In genomic region chr5:48136571-48136970, GRCm38 (mm10) we compare ENCODE assay signal across 7 mouse cellular contexts.
DNase-seq lines count a peak whose midpoint lies in the region; ATAC-seq and TF ChIP-seq lines count a peak whose summit lies in the region.

No protein-coding gene starts in this region.

- no peak for TF ChIP-seq CTCF in kidney, adult 2 months (conservative IDR thresholded peaks at IDR 0.05; ENCODE audit: insufficient read depth, insufficient read length, low read depth, low read length)

- H3K4me1 ChIP-seq in kidney, adult 2 months (ENCODE audit: control insufficient read depth, insufficient read depth, low read length), result no peaks in the 10 kb centered on the region
- no peaks in the 10 kb centered on the region for H3K4me1 ChIP-seq in kidney, embryonic 14.5 days (ENCODE audit: control insufficient read depth, insufficient read depth, low read length)

- WGBS in kidney, adult 2 months, result 21% methylated on average over 3 of the region's 3 CpGs
- WGBS in kidney, embryonic 14.5 days, result 35% methylated on average over 3 of the region's 3 CpGs

- H3K27ac ChIP-seq in kidney, adult 2 months (ENCODE audit: insufficient read depth, low read depth, low read length), result no peak overlapping the region
- no peak overlapping the region for H3K27ac ChIP-seq in kidney, embryonic 14.5 days (ENCODE audit: low read depth, low read length)

- no peak overlapping the region for H3K4me3 ChIP-seq in kidney, adult 2 months (ENCODE audit: insufficient read depth, low read depth, low read length)
- H3K4me3 ChIP-seq in kidney, embryonic 14.5 days (ENCODE audit: low read length), result no peak overlapping the region

- no peak overlapping the region for H3K9ac ChIP-seq in kidney, embryonic 14.5 days (ENCODE audit: low read depth, low read length)

- no peaks in the 10 kb centered on the region for H3K9me3 ChIP-seq in kidney, embryonic 14.5 days (ENCODE audit: control insufficient read depth, low read length)

- H3K27me3 ChIP-seq in kidney, adult 2 months (replicated peaks; ENCODE audit: control insufficient read depth, insufficient read depth, low read length), result no peaks in the 10 kb centered on the region
- H3K27me3 ChIP-seq in kidney, embryonic 14.5 days (ENCODE audit: control insufficient read depth, insufficient read depth, low read length), result no peaks in the 10 kb centered on the region

- no peak for TF ChIP-seq POLR2A in kidney, adult 2 months (IDR thresholded peaks at IDR 0.05; ENCODE audit: low read depth, low read length)

- peak; percentile 40 for DNase-seq in kidney, adult 2 months
- DNase-seq in NIH3T3 (ENCODE audit: low read depth), result peak; percentile 63
- peak; percentile 13 for DNase-seq in embryo, embryonic 11.5 days (ENCODE audit: low read depth, low spot score)
- DNase-seq in layer of hippocampus, postnatal 10 days (ENCODE audit: low spot score in 2 of 2), result peak; percentile 60 to 67
- peak; percentile 65 to 73 for DNase-seq in right cerebral cortex, postnatal 10 days (ENCODE audit: low spot score in 2 of 2)

- H3K4me2 ChIP-seq in kidney, embryonic 14.5 days (replicated peaks; ENCODE audit: low read depth, low read length), result no peak overlapping the region

- H3K36me3 ChIP-seq in kidney, adult 2 months (ENCODE audit: control insufficient read depth, insufficient read depth, low read length), result no peaks in the 10 kb centered on the region
- H3K36me3 ChIP-seq in kidney, embryonic 14.5 days (ENCODE audit: control insufficient read depth, insufficient read depth, low read length), result no peaks in the 10 kb centered on the region

- ATAC-seq in kidney, embryonic 14.5 days (ENCODE audit: low FRiP score, low TSS enrichment), result no peak
- no peak for ATAC-seq in megakaryocyte-erythroid progenitor cell, adult 5-6 weeks (replicated peaks; ENCODE audit: low FRiP score, low TSS enrichment, poor library complexity, severe bottlenecking)

Comparison
In these comparisons a context has a peak if more than half of its experiments do, and no peak if none do; other contexts are left out.
1. DNase-seq: peak in every context shown above with its lines; median percentile 69 in right cerebral cortex, postnatal 10 days; 64 in layer of hippocampus, postnatal 10 days; 63 in NIH3T3; 40 in kidney, adult 2 months; 13 in embryo, embryonic 11.5 days.